Mouse (Mus musculus) mesoderm, embryonic 11.5 days (tissue): ENCODE data around the gene Ralgapa2.
A peak's percentile ranks its signal among the peaks of the same experiment; 100 is the strongest.

ENCODE experiments used
- DNase-seq: peaks from one replicate; pipeline ENCODE4 v3.0.0-alpha.2; 2012; ENCODE audit warnings: low read depth, low spot score

The Ralgapa2 gene

GRCm38 (mm10) chr2:146307060-146307459 lies 205.1 kb downstream of the Ralgapa2 start:
- DNase-seq, result peak; percentile 57

GRCm38 (mm10) chr2:146302094-146302699 lies 209.9 kb downstream of the Ralgapa2 start:
- DNase-seq, result peak; percentile 72

- DNase-seq, result no peak
These were observed 211.6 kb downstream of the Ralgapa2 start for GRCm38 (mm10) chr2:146300500-146301020.

GRCm38 (mm10) chr2:146299841-146300460 lies 212.2 kb downstream of the Ralgapa2 start:
- peak; percentile 44 for DNase-seq

- no peak for DNase-seq
These were observed 218.6 kb downstream of the Ralgapa2 start for GRCm38 (mm10) chr2:146293538-146293937.

GRCm38 (mm10) chr2:146290871-146291637 lies 221.1 kb downstream of the Ralgapa2 start:
- peak; percentile 78 for DNase-seq

- no peak for DNase-seq
These were observed 221.8 kb downstream of the Ralgapa2 start for GRCm38 (mm10) chr2:146290366-146290765.

GRCm38 (mm10) chr2:146289394-146289793 lies 222.8 kb downstream of the Ralgapa2 start:
- DNase-seq, result no peak

GRCm38 (mm10) chr2:146288326-146288725 lies 223.8 kb downstream of the Ralgapa2 start:
- no peak for DNase-seq

GRCm38 (mm10) chr2:146287531-146287930 lies 224.6 kb downstream of the Ralgapa2 start:
- no peak for DNase-seq

GRCm38 (mm10) chr2:146281346-146281745 lies 230.8 kb downstream of the Ralgapa2 start:
- no peak for DNase-seq

GRCm38 (mm10) chr2:146280921-146281274 lies 231.2 kb downstream of the Ralgapa2 start:
- no peak for DNase-seq

GRCm38 (mm10) chr2:146280221-146280920 lies 231.8 kb downstream of the Ralgapa2 start:
- DNase-seq, result no peak

GRCm38 (mm10) chr2:146279430-146280220 lies 232.5 kb downstream of the Ralgapa2 start:
- DNase-seq, result no peak

GRCm38 (mm10) chr2:146278381-146278780 lies 233.8 kb downstream of the Ralgapa2 start:
- no peak for DNase-seq

- no peak for DNase-seq
These were observed 245.6 kb downstream of the Ralgapa2 start for GRCm38 (mm10) chr2:146266539-146266938.

GRCm38 (mm10) chr2:146265045-146265444 lies 247.1 kb downstream of the Ralgapa2 start:
- no peak for DNase-seq

GRCm38 (mm10) chr2:146262966-146263365 lies 249.2 kb downstream of the Ralgapa2 start:
- DNase-seq, result no peak

- peak; percentile 69 for DNase-seq
These were observed 249.9 kb downstream of the Ralgapa2 start for GRCm38 (mm10) chr2:146262215-146262614.

GRCm38 (mm10) chr2:146261146-146261545 lies 251.0 kb downstream of the Ralgapa2 start:
- DNase-seq, result no peak
